Comparison of ENCODE assay signal across 20 mouse cellular contexts in the genomic region with DNA sequence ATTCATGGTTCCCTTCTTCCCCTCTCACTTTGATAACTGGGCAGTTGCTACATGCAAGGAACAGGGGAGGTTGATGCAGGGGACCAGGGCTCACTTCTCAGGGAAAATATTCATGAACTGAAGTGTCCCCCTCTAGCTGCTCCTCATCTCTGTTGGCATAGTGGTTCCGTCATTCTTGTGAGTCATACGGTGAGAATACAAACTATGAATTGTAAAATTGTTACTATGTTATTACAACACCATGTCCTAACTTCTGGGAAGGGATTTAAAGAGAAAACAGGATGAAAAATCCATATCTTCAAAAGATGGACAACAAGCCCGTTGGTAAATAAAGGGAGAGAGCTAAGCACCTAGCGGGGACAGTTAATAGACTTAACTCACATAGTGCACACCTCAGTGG. TPM values are rescaled to one million over a fixed set of nuclear protein-coding genes. Genes with fewer than 3 reads are reported as not detected.
A peak's percentile ranks its signal among the peaks of the same experiment; 100 is the strongest.
DNase-seq lines count a peak whose midpoint lies in the region; ATAC-seq and TF ChIP-seq lines count a peak whose summit lies in the region.
"Had no signal": no experiment of that assay in that cellular context is flagged by ENCODE, and none has a peak within 500 bp of the region (broad histone marks: within the 10 kb centered on the region; RNA-seq: fewer than 3 reads in every experiment).

Itih2 (minus strand) TSS at position 101 of the 400 bp plus-strand sequence.

- H3K4me1 ChIP-seq in heart, embryonic 10.5 days, result no peaks in the 10 kb centered on the region
- no peaks in the 10 kb centered on the region for H3K4me1 ChIP-seq in lung, postnatal 0 days (ENCODE audit: insufficient read depth, low read depth, low read length)
- H3K4me1 ChIP-seq in liver, embryonic 13.5 days (replicated peaks), result 0 out of 2 replicates have a peak, but pooled peaks cover 4% of the 10 kb centered on the region
- no peaks in the 10 kb centered on the region; the same call in 1 of the 2 replicates for H3K4me1 ChIP-seq in stomach, embryonic 16.5 days (ENCODE audit: control insufficient read depth, insufficient read depth, low read length)
- no peaks in the 10 kb centered on the region for H3K4me1 ChIP-seq in forebrain, embryonic 15.5 days
- H3K4me1 ChIP-seq: hindbrain, embryonic 13.5 days had no signal

- no peak for DNase-seq in heart, embryonic 10.5 days (ENCODE audit: low spot score)
- DNase-seq in heart, postnatal 4 days, result no peak
- peak; percentile 34 for DNase-seq in lung, postnatal 0 days (ENCODE audit: low spot score)
- DNase-seq in lung, postnatal 14 days, result no peak
- DNase-seq in liver, embryonic 13.5 days, result no peak
- DNase-seq in right cerebral cortex, postnatal 36 days (ENCODE audit: low spot score in 2 of 2), result no peak
- DNase-seq: cerebellum, adult 8-10 months; gastrocnemius, postnatal 25 days; heart, postnatal 10 days; kidney, adult 8-10 months; lung, postnatal 36 days; retina, postnatal 1 day; right cerebral cortex, postnatal 4 days; thymus, adult 2 months had no signal

- no peak for ATAC-seq in lung, postnatal 0 days
- no peak for ATAC-seq in liver, embryonic 13.5 days (ENCODE audit: low read depth)
- ATAC-seq in stomach, embryonic 16.5 days (ENCODE audit: insufficient read depth, low FRiP score), result no peak
- ATAC-seq in forebrain, embryonic 15.5 days (replicated peaks), result no peak
- ATAC-seq: inflammation-experienced regulatory T-cells, adult 6 months; Patski had no signal

- TF ChIP-seq EP300 in lung, postnatal 0 days (IDR thresholded peaks at IDR 0.05), result no peak

- no peak for TF ChIP-seq CTCF in lung, postnatal 0 days (IDR thresholded peaks at IDR 0.05)

- no peak within 1 kb of the TSS for H3K4me3 ChIP-seq in heart, embryonic 10.5 days
- H3K4me3 ChIP-seq in lung, postnatal 0 days (ENCODE audit: low read depth, low read length), result no peak within 1 kb of the TSS
- H3K4me3 ChIP-seq in liver, embryonic 13.5 days (replicated peaks), result peak within 1 kb of the TSS; percentile 38
- H3K4me3 ChIP-seq in stomach, embryonic 16.5 days (replicated peaks; ENCODE audit: low read length), result no peak within 1 kb of the TSS
- H3K4me3 ChIP-seq in forebrain, embryonic 15.5 days, result no peak within 1 kb of the TSS
- H3K4me3 ChIP-seq: forebrain, embryonic 13.5 days; hindbrain, embryonic 13.5 days had no signal

- no peak within 1 kb of the TSS for H3K9ac ChIP-seq in lung, postnatal 0 days (replicated peaks; ENCODE audit: low read depth)
- H3K9ac ChIP-seq in liver, embryonic 13.5 days, result peak within 1 kb of the TSS; percentile 46; the same call in 1 of the 2 replicates
- no peak within 1 kb of the TSS for H3K9ac ChIP-seq in stomach, embryonic 16.5 days (ENCODE audit: low read length)
- H3K9ac ChIP-seq in forebrain, embryonic 15.5 days (replicated peaks), result no peak within 1 kb of the TSS
- H3K9ac ChIP-seq: forebrain, embryonic 13.5 days; hindbrain, embryonic 13.5 days had no signal

- no peaks in the 10 kb centered on the region for H3K36me3 ChIP-seq in heart, embryonic 10.5 days
- H3K36me3 ChIP-seq in lung, postnatal 0 days (ENCODE audit: insufficient read depth, low read length), result no peaks in the 10 kb centered on the region
- peaks cover 5% of the 10 kb centered on the region; the same call in 1 of the 2 replicates for H3K36me3 ChIP-seq in liver, embryonic 13.5 days
- no peaks in the 10 kb centered on the region for H3K36me3 ChIP-seq in stomach, embryonic 16.5 days (ENCODE audit: control insufficient read depth, insufficient read depth, low read length)
- H3K36me3 ChIP-seq in forebrain, embryonic 15.5 days, result no peaks in the 10 kb centered on the region
- H3K36me3 ChIP-seq: hindbrain, embryonic 13.5 days had no signal

- no peaks in the 10 kb centered on the region for H3K9me3 ChIP-seq in heart, embryonic 10.5 days
- H3K9me3 ChIP-seq in lung, postnatal 0 days (ENCODE audit: low read length), result no peaks in the 10 kb centered on the region
- H3K9me3 ChIP-seq in liver, embryonic 13.5 days (replicated peaks), result no peaks in the 10 kb centered on the region
- no peaks in the 10 kb centered on the region for H3K9me3 ChIP-seq in stomach, embryonic 16.5 days (replicated peaks; ENCODE audit: control insufficient read depth, low read length)
- no peaks in the 10 kb centered on the region for H3K9me3 ChIP-seq in forebrain, embryonic 15.5 days
- H3K9me3 ChIP-seq: forebrain, embryonic 13.5 days; hindbrain, embryonic 13.5 days had no signal

- H3K27me3 ChIP-seq in heart, embryonic 10.5 days (ENCODE audit: insufficient read depth, poor library complexity, severe bottlenecking), result no peaks in the 10 kb centered on the region
- no peaks in the 10 kb centered on the region for H3K27me3 ChIP-seq in lung, postnatal 0 days (replicated peaks; ENCODE audit: insufficient read depth, low read length)
- no peaks in the 10 kb centered on the region for H3K27me3 ChIP-seq in liver, embryonic 13.5 days
- no peaks in the 10 kb centered on the region for H3K27me3 ChIP-seq in stomach, embryonic 16.5 days (ENCODE audit: control insufficient read depth, insufficient read depth, low read length)
- H3K27me3 ChIP-seq in forebrain, embryonic 15.5 days, result no peaks in the 10 kb centered on the region
- H3K27me3 ChIP-seq: forebrain, embryonic 13.5 days; hindbrain, embryonic 13.5 days; Patski had no signal

- no peak within 1 kb of the TSS for H3K4me2 ChIP-seq in lung, postnatal 0 days (replicated peaks; ENCODE audit: low read depth, low read length)
- H3K4me2 ChIP-seq in liver, embryonic 13.5 days, result no peak within 1 kb of the TSS
- no peak within 1 kb of the TSS for H3K4me2 ChIP-seq in stomach, embryonic 16.5 days (ENCODE audit: low read depth, low read length)
- H3K4me2 ChIP-seq in forebrain, embryonic 15.5 days (replicated peaks), result no peak within 1 kb of the TSS
- H3K4me2 ChIP-seq: forebrain, embryonic 13.5 days; hindbrain, embryonic 13.5 days had no signal

- no peak within 1 kb of the TSS for H3K27ac ChIP-seq in heart, embryonic 10.5 days
- H3K27ac ChIP-seq in lung, postnatal 0 days (ENCODE audit: low read length), result no peak within 1 kb of the TSS
- peak within 1 kb of the TSS; percentile 65 for H3K27ac ChIP-seq in liver, embryonic 13.5 days
- H3K27ac ChIP-seq in stomach, embryonic 16.5 days (ENCODE audit: low read length), result peak within 1 kb of the TSS; percentile 79
- H3K27ac ChIP-seq in forebrain, embryonic 15.5 days (replicated peaks), result no peak within 1 kb of the TSS
- H3K27ac ChIP-seq: forebrain, embryonic 13.5 days; hindbrain, embryonic 13.5 days had no signal

- 93% methylated on average over 4 of the region's 4 CpGs for WGBS in heart, embryonic 10.5 days
- 65% methylated on average over 4 of the region's 4 CpGs for WGBS in lung, postnatal 0 days
- 66% methylated on average over 4 of the region's 4 CpGs for WGBS in liver, embryonic 13.5 days (ENCODE audit: insufficient replicate concordance)
- 80% methylated on average over 4 of the region's 4 CpGs for WGBS in stomach, embryonic 16.5 days
- 91% methylated on average over 4 of the region's 4 CpGs for WGBS in forebrain, embryonic 15.5 days

RNA-seq across cellular contexts. Expression of gene Itih2, which starts in this region (rescaled TPM):
- polyA plus RNA-seq in heart, embryonic 10.5 days (2016; fragmentation: Nextera tagmentation; extraction: Ambion mirVana), result 1.8 and 57.3 TPM in 2 replicates
- total RNA-seq in heart, postnatal 4 days (2021), result under 1 TPM; 0.52 to 0.57 TPM
- polyA plus RNA-seq in lung, postnatal 0 days (2015; fragmentation: Nextera tagmentation; extraction: Ambion mirVana), result 1.6 and 1.7 TPM in 2 replicates
- polyA plus RNA-seq in liver, embryonic 13.5 days (2015; fragmentation: Nextera tagmentation; extraction: Ambion mirVana), result 224 and 305 TPM in 2 replicates
- polyA plus RNA-seq in stomach, embryonic 16.5 days (2015; fragmentation: Nextera tagmentation; extraction: Ambion mirVana), result 19.6 and 20.3 TPM in 2 replicates
- 1.4 and 1.7 TPM in 2 replicates for polyA plus RNA-seq in forebrain, embryonic 15.5 days (2015; fragmentation: Nextera tagmentation; extraction: Ambion mirVana)
- polyA plus RNA-seq: inflammation-experienced regulatory T-cells, adult 6 months had no signal

Comparison
In these comparisons a context has a peak if more than half of its experiments do, and no peak if none do; other contexts are left out.
1. H3K27ac ChIP-seq: peak in liver, embryonic 13.5 days (single experiment) and stomach, embryonic 16.5 days (single experiment); none in heart, embryonic 10.5 days (single experiment), lung, postnatal 0 days (single experiment) and forebrain, embryonic 15.5 days (single experiment).